Mouse (Mus musculus) ES-E14 (cell line): ENCODE results near the gene Mybph. TPM values are rescaled to one million over a fixed set of nuclear protein-coding genes. Genes with fewer than 3 reads are reported as not detected.

Source experiments
- total RNA-seq: library from RNA; depleted of rRNA; stranded (reverse); fragments of 300-350 nt; gene quantifications from 2 replicates; pipeline ENCODE4 v1.2.3, GENCODE M21; 2012; rRNA removed

Mybph gene
- total RNA-seq, 1 experiment: not detected

Other genes starting within 250 kb of the Mybph start
- gene Fmod, start 156.2 kb upstream of the Mybph start, total RNA-seq: not detected in 2 replicates
- 40.2 and 47.5 TPM in 2 replicates for gene Btg2, start 114.3 kb upstream of the Mybph start, total RNA-seq
- 0.13 and 0.32 TPM in 2 replicates for gene Chit1, start 82.2 kb upstream of the Mybph start, total RNA-seq
- gene Chil1, start 11.3 kb upstream of the Mybph start, total RNA-seq: 0.98 and 1.4 TPM in 2 replicates
- gene Adora1, start 42.0 kb downstream of the Mybph start, total RNA-seq: 0.16 and 0.58 TPM in 2 replicates
- 0.18 and 0.37 TPM in 2 replicates for gene Myog, start 96.5 kb downstream of the Mybph start, total RNA-seq
- gene Ppfia4, start 139.5 kb downstream of the Mybph start, total RNA-seq: 14.1 and 35.3 TPM in 2 replicates
- 100 and 120 TPM in 2 replicates for gene Tmem183a, start 168.5 kb downstream of the Mybph start, total RNA-seq
- gene 4933406M09Rik, start 192.5 kb downstream of the Mybph start, total RNA-seq: 0.22 TPM in 1 of 2 replicates, not detected in the other
- 186 and 305 TPM in 2 replicates for gene Cyb5r1, start 212.1 kb downstream of the Mybph start, total RNA-seq
- gene Adipor1, start 221.9 kb downstream of the Mybph start, total RNA-seq: 80.6 and 88.0 TPM in 2 replicates